Mouse (Mus musculus) midbrain, embryonic 12.5 days (tissue): ENCODE results near the gene Tecr. TPM values are rescaled to one million over a fixed set of nuclear protein-coding genes. Genes with fewer than 3 reads are reported as not detected.
"Not testable (repeated sequence)": the region's sequence is repeated elsewhere in the genome, so short reads cannot be mapped to it uniquely, and the experiment has no call there.

Experiments used
- ATAC-seq: fragments of 200-750 bp; cut with Nextera tagmentation; 2 replicates; pipeline ENCODE4 v1.8.0; 2017; ENCODE audit warnings: low read depth, moderate TSS enrichment, moderate library complexity; ENCODE audit not compliant: low FRiP score
- H3K27ac ChIP-seq: fragments of 300-500 bp; sonication (generic); replicated peaks from 2 replicates; pipeline ENCODE4 v1.5.1; 2016; ENCODE audit warnings: mild to moderate bottlenecking
- H3K27me3 ChIP-seq: fragments of 300-500 bp; sonication (generic); 2 replicates; pipeline ENCODE4 v1.6.1; 2016; ENCODE audit warnings: mild to moderate bottlenecking
- H3K36me3 ChIP-seq: fragments of 300-500 bp; sonication (generic); 2 replicates; pipeline ENCODE4 v1.6.1; 2016
- H3K4me1 ChIP-seq: fragments of 300-500 bp; sonication (generic); 2 replicates; pipeline ENCODE4 v1.6.1; 2016
- H3K4me2 ChIP-seq: fragments of 300-500 bp; sonication (generic); replicated peaks from 2 replicates; pipeline ENCODE4 v1.6.1; 2016; ENCODE audit warnings: mild to moderate bottlenecking, moderate library complexity
- H3K4me3 ChIP-seq: fragments of 300-500 bp; sonication (generic); 2 replicates; pipeline ENCODE4 v1.5.1; 2016; ENCODE audit warnings: mild to moderate bottlenecking
- H3K9ac ChIP-seq: fragments of 300-500 bp; sonication (generic); replicated peaks from 2 replicates; pipeline ENCODE4 v1.6.1; 2016; ENCODE audit warnings: mild to moderate bottlenecking, moderate library complexity
- H3K9me3 ChIP-seq: fragments of 300-500 bp; sonication (generic); 2 replicates; pipeline ENCODE4 v1.6.1; 2016; ENCODE audit warnings: mild to moderate bottlenecking
- WGBS: fragments of 180-500 bp; shearing (Covaris S2); methylation state at CpG from one replicate; pipeline ENCODE4 v1.1.7; 2016; 5-methylcytosine and 5-hydroxymethylcytosine counted together
- polyA plus RNA-seq: library from polyadenylated mRNA; unstranded; fragments of >200 nt; fragmentation: Nextera tagmentation; extraction: Ambion mirVana; gene quantifications from 2 replicates; pipeline ENCODE4 v1.2.1, GENCODE M21; 2016

Tecr gene
- polyA plus RNA-seq, 1 experiment from 2014 or later, result 600 TPM

- Histone ChIP-seq H3K4me3 (no peak overlapping the region), H3K36me3 (peaks cover 45% of the 10 kb centered on the region), H3K27me3 (no peaks in the 10 kb centered on the region), H3K4me1 (peaks cover 19% of the 10 kb centered on the region), H3K27ac (no peak overlapping the region), H3K9ac (no peak overlapping the region), H3K4me2 (no peak overlapping the region), H3K9me3 (no peaks in the 10 kb centered on the region)
- WGBS, result 98% methylated on average over 4 of the region's 4 CpGs
- no peak for ATAC-seq
These were observed 5.9 kb upstream of the Tecr start for GRCm38 (mm10) chr8:83613695-83614094.

- 93% methylated on average over 4 of the region's 4 CpGs for WGBS
- ATAC-seq, result no peak
- Histone ChIP-seq H3K9me3 (no peaks in the 10 kb centered on the region), H3K9ac (no peak overlapping the region), H3K27ac (no peak overlapping the region), H3K36me3 (peaks cover 45% of the 10 kb centered on the region), H3K4me2 (no peak overlapping the region), H3K27me3 (no peaks in the 10 kb centered on the region), H3K4me1 (peaks cover 25% of the 10 kb centered on the region), H3K4me3 (no peak overlapping the region)
These were observed 4.2 kb upstream of the Tecr start for GRCm38 (mm10) chr8:83611921-83612320.

GRCm38 (mm10) chr8:83609547-83610180 lies 1.9 kb upstream of the Tecr start:
- peak overlapping the region; percentile 90 for H3K9ac ChIP-seq
- peaks cover 27% of the 10 kb centered on the region for H3K4me1 ChIP-seq
- H3K9me3 ChIP-seq, result no peaks in the 10 kb centered on the region
- no peak overlapping the region for H3K27ac ChIP-seq
- H3K4me3 ChIP-seq, result peak overlapping the region; percentile 84
- 95% methylated on average over 10 of the region's 10 CpGs for WGBS
- ATAC-seq, result no peak
- peaks cover 45% of the 10 kb centered on the region for H3K36me3 ChIP-seq
- peak overlapping the region; percentile 79 for H3K4me2 ChIP-seq
- H3K27me3 ChIP-seq, result no peaks in the 10 kb centered on the region

- Histone ChIP-seq H3K27ac (peak overlapping the region; percentile 97; the same call in 1 of the 2 replicates), H3K27me3 (no peaks in the 10 kb centered on the region), H3K4me1 (peaks cover 27% of the 10 kb centered on the region), H3K9me3 (no peaks in the 10 kb centered on the region), H3K36me3 (peaks cover 40% of the 10 kb centered on the region), H3K4me3 (peak overlapping the region; percentile 84), H3K4me2 (peak overlapping the region; percentile 79), H3K9ac (peak overlapping the region; percentile 90)
- WGBS, result 44% methylated on average over 9 of the region's 9 CpGs
- no peak for ATAC-seq
These were observed 1.3 kb upstream of the Tecr start for GRCm38 (mm10) chr8:83609086-83609485.

GRCm38 (mm10) chr8:83608398-83608829 lies 643 bp upstream of the Tecr start:
- no peaks in the 10 kb centered on the region for H3K9me3 ChIP-seq
- peak overlapping the region; percentile 84 for H3K4me3 ChIP-seq
- peak; percentile 55 for ATAC-seq
- WGBS, result under 1% methylated on average over 51 of the region's 51 CpGs
- no peaks in the 10 kb centered on the region for H3K27me3 ChIP-seq
- H3K4me2 ChIP-seq, result peak overlapping the region; percentile 79
- peaks cover 35% of the 10 kb centered on the region for H3K36me3 ChIP-seq
- peaks cover 27% of the 10 kb centered on the region for H3K4me1 ChIP-seq
- peak overlapping the region; percentile 97 for H3K27ac ChIP-seq
- peak overlapping the region; percentile 90 for H3K9ac ChIP-seq

- Histone ChIP-seq H3K9me3 (no peaks in the 10 kb centered on the region), H3K36me3 (no peaks in the 10 kb centered on the region), H3K4me1 (peaks cover 11% of the 10 kb centered on the region), H3K9ac (no peak overlapping the region), H3K27ac (no peak overlapping the region), H3K27me3 (no peaks in the 10 kb centered on the region), H3K4me2 (no peak overlapping the region), H3K4me3 (no peak overlapping the region)
- ATAC-seq, result no peak
- WGBS, result 78% methylated on average over 2 of the region's 2 CpGs
These were observed 5.1 kb downstream of the Tecr start for GRCm38 (mm10) chr8:83602650-83603029.

- Histone ChIP-seq H3K36me3 (no peaks in the 10 kb centered on the region), H3K4me3 (no peak overlapping the region), H3K27me3 (no peaks in the 10 kb centered on the region), H3K9me3 (no peaks in the 10 kb centered on the region), H3K4me2 (no peak overlapping the region), H3K27ac (no peak overlapping the region), H3K9ac (no peak overlapping the region), H3K4me1 (peaks cover 2% of the 10 kb centered on the region; the same call in 1 of the 2 replicates)
- no peak for ATAC-seq
These were observed 8.0 kb downstream of the Tecr start for GRCm38 (mm10) chr8:83599814-83600213.

- no peak for ATAC-seq
- Histone ChIP-seq H3K36me3 (no peaks in the 10 kb centered on the region), H3K9ac (no peak overlapping the region), H3K27me3 (no peaks in the 10 kb centered on the region), H3K9me3 (no peaks in the 10 kb centered on the region), H3K4me1 (peaks cover 5% of the 10 kb centered on the region), H3K27ac (no peak overlapping the region), H3K4me2 (no peak overlapping the region), H3K4me3 (no peak overlapping the region)
- 4% methylated on average over 1 of the region's 1 CpGs for WGBS
These were observed 9.6 kb downstream of the Tecr start for GRCm38 (mm10) chr8:83598146-83598545.

- 28% methylated on average over 3 of the region's 3 CpGs for WGBS
- no peak for ATAC-seq
- Histone ChIP-seq H3K4me2 (no peak overlapping the region), H3K36me3 (no peaks in the 10 kb centered on the region), H3K9ac (no peak overlapping the region), H3K9me3 (no peaks in the 10 kb centered on the region), H3K27me3 (no peaks in the 10 kb centered on the region), H3K4me3 (no peak overlapping the region), H3K4me1 (peaks cover 21% of the 10 kb centered on the region), H3K27ac (no peak overlapping the region)
These were observed 11.4 kb downstream of the Tecr start for GRCm38 (mm10) chr8:83596369-83596768.

GRCm38 (mm10) chr8:83595050-83595345 lies 12.8 kb downstream of the Tecr start:
- Histone ChIP-seq H3K4me2 (peak overlapping the region; percentile 53), H3K27ac (peak overlapping the region; percentile 92), H3K9ac (peak overlapping the region; percentile 55), H3K4me1 (peaks cover 33% of the 10 kb centered on the region), H3K4me3 (peak overlapping the region; percentile 92)
- H3K27me3 ChIP-seq, ATAC-seq, H3K36me3 ChIP-seq, H3K9me3 ChIP-seq: not testable (repeated sequence)
- 54% methylated on average over 3 of the region's 3 CpGs for WGBS

- H3K4me1 ChIP-seq, result peaks cover 36% of the 10 kb centered on the region
- H3K27ac ChIP-seq, result peak overlapping the region; percentile 92
- no peaks in the 10 kb centered on the region for H3K27me3 ChIP-seq
- under 1% methylated on average over 43 of the region's 43 CpGs for WGBS
- peak overlapping the region; percentile 90 for H3K9ac ChIP-seq
- peak overlapping the region; percentile 92 for H3K4me3 ChIP-seq
- ATAC-seq, result peak; percentile 99
- no peaks in the 10 kb centered on the region for H3K36me3 ChIP-seq
- peak overlapping the region; percentile 88 for H3K4me2 ChIP-seq
- no peaks in the 10 kb centered on the region for H3K9me3 ChIP-seq
These were observed 13.4 kb downstream of the Tecr start for GRCm38 (mm10) chr8:83594167-83595049.

GRCm38 (mm10) chr8:83593325-83594166 lies 14.2 kb downstream of the Tecr start:
- no peaks in the 10 kb centered on the region for H3K27me3 ChIP-seq
- H3K4me3 ChIP-seq, result peak overlapping the region; percentile 92
- peak overlapping the region; percentile 88 for H3K4me2 ChIP-seq
- ATAC-seq, result no peak
- H3K36me3 ChIP-seq, result no peaks in the 10 kb centered on the region
- peaks cover 36% of the 10 kb centered on the region for H3K4me1 ChIP-seq
- WGBS, result 5% methylated on average over 22 of the region's 22 CpGs
- H3K9me3 ChIP-seq, result no peaks in the 10 kb centered on the region
- peak overlapping the region; percentile 90 for H3K9ac ChIP-seq
- peak overlapping the region; percentile 92 for H3K27ac ChIP-seq
